Mouse (Mus musculus) neural tube, embryonic 15.5 days (tissue): ENCODE measurements around the gene Fhl2. TPM values are rescaled to one million over a fixed set of nuclear protein-coding genes. Genes with fewer than 3 reads are reported as not detected.
"Not testable (repeated sequence)": the region's sequence is repeated elsewhere in the genome, so short reads cannot be mapped to it uniquely, and the experiment has no call there.

ENCODE experiments used
- ATAC-seq: fragments of 200-750 bp; cut with Nextera tagmentation; 2 replicates; pipeline ENCODE4 v1.8.0; 2017; ENCODE audit warnings: mild to moderate bottlenecking, moderate TSS enrichment, moderate library complexity; ENCODE audit not compliant: low FRiP score
- H3K27ac ChIP-seq: fragments of 300-500 bp; sonication (generic); replicated peaks from 2 replicates; pipeline ENCODE4 v1.5.1; 2015; ENCODE audit warnings: mild to moderate bottlenecking, inconsistent platforms
- H3K27me3 ChIP-seq: fragments of 300-500 bp; sonication (generic); replicated peaks from 2 replicates; pipeline ENCODE4 v1.6.1; 2015; ENCODE audit warnings: inconsistent platforms
- H3K36me3 ChIP-seq: fragments of 300-500 bp; sonication (generic); 2 replicates; pipeline ENCODE4 v1.6.1; 2015; ENCODE audit warnings: inconsistent platforms
- H3K4me1 ChIP-seq: fragments of 300-500 bp; sonication (generic); 2 replicates; pipeline ENCODE4 v1.6.1; 2015; ENCODE audit warnings: inconsistent platforms
- H3K4me2 ChIP-seq: fragments of 300-500 bp; sonication (generic); 2 replicates; pipeline ENCODE4 v1.6.1; 2015; ENCODE audit warnings: inconsistent platforms, mild to moderate bottlenecking, moderate library complexity
- H3K4me3 ChIP-seq: fragments of 300-500 bp; sonication (generic); replicated peaks from 2 replicates; pipeline ENCODE4 v1.5.1; 2015; ENCODE audit warnings: mild to moderate bottlenecking, inconsistent platforms
- H3K9ac ChIP-seq: fragments of 300-500 bp; sonication (generic); replicated peaks from 2 replicates; pipeline ENCODE4 v1.6.1; 2015; ENCODE audit warnings: mild to moderate bottlenecking, inconsistent platforms
- H3K9me3 ChIP-seq: fragments of 300-500 bp; sonication (generic); replicated peaks from 2 replicates; pipeline ENCODE4 v1.6.1; 2016; ENCODE audit warnings: inconsistent platforms
- WGBS: fragments of 180-500 bp; shearing (Covaris S2); methylation state at CpG from one replicate; pipeline ENCODE4 v1.1.7; 2015; ENCODE audit warnings: mixed read lengths; 5-methylcytosine and 5-hydroxymethylcytosine counted together
- polyA plus RNA-seq: library from polyadenylated mRNA; unstranded; fragments of >200 nt; fragmentation: Nextera tagmentation; extraction: Ambion mirVana; gene quantifications from 2 replicates; pipeline ENCODE4 v1.2.1, GENCODE M21; 2015

Fhl2 gene
- polyA plus RNA-seq, 1 experiment from 2014 or later: 31.4 TPM

DNA sequence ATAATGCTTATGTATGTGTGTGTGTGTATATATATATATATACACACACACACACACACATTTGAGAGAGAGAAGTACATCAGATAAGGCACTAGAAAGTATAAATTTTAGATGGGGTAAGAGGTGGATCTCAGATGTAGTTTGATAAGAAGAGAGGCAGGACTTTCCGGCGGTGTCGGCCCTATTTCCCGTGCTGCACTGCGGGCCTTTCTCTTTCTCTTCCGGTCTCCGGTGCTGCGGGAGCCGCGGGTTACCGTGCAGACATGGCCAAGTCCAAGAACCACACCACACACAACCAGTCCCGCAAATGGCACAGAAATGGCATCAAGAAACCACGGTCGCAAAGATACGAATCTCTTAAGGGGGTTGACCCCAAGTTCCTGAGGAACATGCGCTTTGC, 7.9 kb downstream of the Fhl2 start:
- H3K4me2 ChIP-seq, H3K27me3 ChIP-seq, H3K9me3 ChIP-seq, H3K27ac ChIP-seq, ATAC-seq, H3K4me3 ChIP-seq, H3K4me1 ChIP-seq, H3K9ac ChIP-seq, H3K36me3 ChIP-seq: not testable (repeated sequence)
- WGBS: 97% methylated on average over 11 of the region's 16 CpGs

DNA sequence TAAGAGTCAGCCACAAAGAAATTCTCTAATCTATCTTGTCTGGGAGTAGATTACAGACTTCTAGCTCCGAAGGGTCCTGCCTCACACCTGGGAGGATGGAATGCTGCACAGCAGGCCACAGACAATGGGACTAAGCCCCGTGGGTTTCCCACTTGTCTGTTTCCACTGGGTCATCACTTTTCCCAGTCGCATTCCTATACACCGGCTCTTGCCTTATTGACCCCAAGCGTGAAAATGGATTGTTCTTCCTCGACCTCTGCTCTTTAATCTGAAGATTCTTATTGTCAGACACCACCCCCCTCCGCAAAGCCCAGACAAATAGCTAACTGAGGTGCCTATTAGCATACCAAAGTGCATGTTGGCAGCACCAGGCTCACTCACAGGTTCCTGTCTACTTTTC, 10.4 kb downstream of the Fhl2 start:
- H3K9me3 ChIP-seq: no peaks in the 10 kb centered on the region
- H3K4me1 ChIP-seq: no peaks in the 10 kb centered on the region
- H3K36me3 ChIP-seq: no peaks in the 10 kb centered on the region
- WGBS: 12% methylated on average over 7 of the region's 7 CpGs
- H3K4me2 ChIP-seq: no peak overlapping the region
- no peak overlapping the region for H3K27ac ChIP-seq
- no peaks in the 10 kb centered on the region for H3K27me3 ChIP-seq
- no peak overlapping the region for H3K4me3 ChIP-seq
- no peak for ATAC-seq
- no peak overlapping the region for H3K9ac ChIP-seq

DNA sequence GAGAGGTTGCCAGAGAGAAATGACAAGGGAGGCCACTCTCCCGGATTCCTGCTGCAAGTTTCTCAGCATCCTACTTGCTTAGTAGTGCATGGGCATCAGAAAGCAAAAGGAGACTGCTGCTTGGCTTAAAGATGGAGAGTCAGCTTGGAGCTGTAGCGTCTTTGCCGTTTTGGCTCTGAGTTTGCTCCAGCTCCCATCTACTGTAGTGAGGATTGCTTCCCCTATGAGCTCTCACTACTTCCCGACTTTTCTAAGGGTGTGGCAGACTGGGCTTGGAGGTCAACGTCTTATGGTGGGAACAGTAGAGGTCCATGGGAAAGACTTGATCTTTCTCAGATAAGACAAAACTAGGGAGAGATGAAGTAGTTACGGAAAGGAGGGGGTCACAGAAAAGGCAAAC, 15.9 kb downstream of the Fhl2 start:
- no peaks in the 10 kb centered on the region for H3K36me3 ChIP-seq
- 85% methylated on average over 6 of the region's 6 CpGs for WGBS
- H3K4me2 ChIP-seq: no peak overlapping the region
- no peaks in the 10 kb centered on the region for H3K4me1 ChIP-seq
- no peak overlapping the region for H3K9ac ChIP-seq
- no peak for ATAC-seq
- H3K27ac ChIP-seq: no peak overlapping the region
- no peaks in the 10 kb centered on the region for H3K27me3 ChIP-seq
- no peaks in the 10 kb centered on the region for H3K9me3 ChIP-seq
- no peak overlapping the region for H3K4me3 ChIP-seq

DNA sequence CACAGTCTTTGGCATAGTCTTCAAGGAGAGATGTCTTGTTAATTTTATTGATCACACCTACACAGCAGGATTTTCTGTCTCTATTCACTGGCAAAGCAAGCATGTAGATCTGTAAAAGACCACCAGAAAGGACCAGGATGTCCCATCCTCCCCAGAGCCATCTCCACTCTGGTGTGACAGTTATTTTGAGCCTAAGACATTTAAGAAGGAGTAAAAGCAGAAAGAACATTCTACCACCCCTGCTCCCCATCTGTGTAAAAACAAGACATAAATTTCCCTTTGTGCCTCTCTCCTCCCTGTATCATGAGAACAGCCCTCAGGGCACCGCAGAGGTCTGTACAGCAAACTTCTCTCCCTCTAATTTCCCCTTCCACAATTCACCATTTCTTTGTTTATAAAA, 18.0 kb downstream of the Fhl2 start:
- H3K9ac ChIP-seq: no peak overlapping the region
- H3K4me3 ChIP-seq: no peak overlapping the region
- H3K27me3 ChIP-seq: no peaks in the 10 kb centered on the region
- no peaks in the 10 kb centered on the region for H3K4me1 ChIP-seq
- ATAC-seq: no peak
- H3K9me3 ChIP-seq: no peaks in the 10 kb centered on the region
- WGBS: 59% methylated on average over 1 of the region's 1 CpGs
- no peak overlapping the region for H3K4me2 ChIP-seq
- H3K27ac ChIP-seq: no peak overlapping the region
- H3K36me3 ChIP-seq: no peaks in the 10 kb centered on the region

DNA sequence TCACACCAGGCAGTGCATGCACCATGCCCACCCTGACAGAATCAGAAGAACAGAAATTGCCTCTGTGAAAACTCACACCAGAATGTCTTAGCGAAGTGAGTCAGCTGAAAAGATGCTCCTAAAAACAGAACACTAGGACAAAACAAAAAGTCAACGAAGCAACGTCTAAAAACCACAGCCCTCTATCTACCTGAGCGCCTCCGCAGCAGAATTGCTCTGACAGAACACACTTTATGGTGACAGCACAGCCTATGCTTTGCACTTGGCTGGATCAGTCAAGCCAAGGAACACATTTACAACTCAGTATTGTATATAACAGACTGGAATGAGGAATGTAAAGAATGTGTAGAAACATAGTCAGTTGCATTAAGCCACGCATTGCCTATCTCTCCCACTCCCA, 18.4 kb downstream of the Fhl2 start:
- 78% methylated on average over 6 of the region's 6 CpGs for WGBS
- ATAC-seq: no peak
- Histone ChIP-seq H3K9ac (no peak overlapping the region), H3K4me1 (no peaks in the 10 kb centered on the region), H3K27ac (no peak overlapping the region), H3K9me3 (no peaks in the 10 kb centered on the region), H3K36me3 (no peaks in the 10 kb centered on the region), H3K27me3 (no peaks in the 10 kb centered on the region), H3K4me2 (no peak overlapping the region), H3K4me3 (no peak overlapping the region)

DNA sequence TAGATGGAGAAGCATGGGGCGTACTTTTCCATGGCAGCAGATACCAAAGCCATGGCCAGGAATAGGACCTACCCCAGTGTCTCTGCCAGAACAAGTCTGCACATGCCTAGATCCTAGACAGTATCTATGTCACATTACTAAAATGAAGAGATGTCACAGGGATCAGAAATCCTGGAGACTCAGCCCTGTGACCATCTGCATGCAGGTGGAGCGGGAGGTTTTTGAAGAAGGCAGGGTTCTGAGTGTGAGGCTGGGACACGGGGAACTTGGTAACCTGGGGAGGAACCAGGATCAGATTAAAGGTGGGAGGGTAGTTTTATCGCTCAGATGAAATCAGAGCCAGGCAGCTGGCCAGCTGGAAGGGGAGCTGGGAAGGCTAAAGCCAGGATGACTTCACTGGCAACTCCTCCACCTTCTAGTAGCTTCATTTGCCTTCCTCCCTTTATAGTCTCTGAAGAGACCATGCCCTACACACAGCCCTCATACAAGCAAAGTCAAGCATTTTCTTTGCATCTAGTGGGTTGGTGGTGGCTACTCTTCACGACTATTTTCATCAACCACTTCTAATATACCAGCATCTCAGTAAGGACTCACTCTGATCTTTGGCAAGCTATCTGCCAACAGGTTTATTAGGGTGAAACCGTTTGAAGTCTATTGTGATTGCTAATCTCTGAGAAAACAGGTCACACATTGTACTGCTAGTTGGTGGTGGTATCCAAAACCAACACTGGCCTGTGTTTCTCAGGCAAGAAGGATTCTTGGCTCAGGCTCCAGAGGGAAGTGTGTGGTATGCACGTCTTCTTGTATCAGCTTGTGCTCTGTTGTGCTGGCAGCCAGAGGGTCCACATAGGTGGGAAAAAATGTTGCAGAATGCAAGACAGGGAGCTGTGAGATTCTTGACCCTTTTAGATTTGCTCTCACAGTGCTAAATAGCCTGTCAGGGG, 23.2 kb downstream of the Fhl2 start:
- no peak for ATAC-seq
- Histone ChIP-seq H3K4me2 (no peak overlapping the region), H3K4me3 (no peak overlapping the region), H3K9ac (no peak overlapping the region), H3K9me3 (no peaks in the 10 kb centered on the region), H3K4me1 (no peaks in the 10 kb centered on the region), H3K36me3 (no peaks in the 10 kb centered on the region), H3K27ac (no peak overlapping the region), H3K27me3 (no peaks in the 10 kb centered on the region)
- 80% methylated on average over 7 of the region's 7 CpGs for WGBS

DNA sequence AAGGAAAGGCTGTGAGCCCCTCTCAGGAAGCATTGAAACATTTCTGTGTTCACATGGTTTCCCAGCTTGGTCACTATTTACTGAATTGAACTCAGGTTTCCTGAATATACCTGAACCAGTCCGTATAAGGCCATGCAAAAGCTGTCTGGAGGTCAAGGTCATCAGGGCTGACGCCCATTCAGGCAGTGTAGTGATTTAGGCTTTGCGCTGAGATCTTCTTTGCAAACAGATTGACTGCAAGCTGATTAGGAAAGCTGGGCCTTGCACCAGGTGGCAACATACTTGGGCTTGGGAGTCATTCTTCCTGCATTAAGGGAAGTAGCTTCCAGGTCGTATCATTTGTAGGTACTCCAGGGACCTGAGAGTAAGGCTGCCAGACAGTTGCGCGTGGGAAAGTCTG, 25.0 kb downstream of the Fhl2 start:
- H3K4me1 ChIP-seq: no peaks in the 10 kb centered on the region
- no peaks in the 10 kb centered on the region for H3K27me3 ChIP-seq
- H3K9me3 ChIP-seq: no peaks in the 10 kb centered on the region
- 86% methylated on average over 6 of the region's 6 CpGs for WGBS
- H3K9ac ChIP-seq: no peak overlapping the region
- no peaks in the 10 kb centered on the region for H3K36me3 ChIP-seq
- no peak for ATAC-seq
- no peak overlapping the region for H3K27ac ChIP-seq
- no peak overlapping the region for H3K4me3 ChIP-seq
- no peak overlapping the region for H3K4me2 ChIP-seq

DNA sequence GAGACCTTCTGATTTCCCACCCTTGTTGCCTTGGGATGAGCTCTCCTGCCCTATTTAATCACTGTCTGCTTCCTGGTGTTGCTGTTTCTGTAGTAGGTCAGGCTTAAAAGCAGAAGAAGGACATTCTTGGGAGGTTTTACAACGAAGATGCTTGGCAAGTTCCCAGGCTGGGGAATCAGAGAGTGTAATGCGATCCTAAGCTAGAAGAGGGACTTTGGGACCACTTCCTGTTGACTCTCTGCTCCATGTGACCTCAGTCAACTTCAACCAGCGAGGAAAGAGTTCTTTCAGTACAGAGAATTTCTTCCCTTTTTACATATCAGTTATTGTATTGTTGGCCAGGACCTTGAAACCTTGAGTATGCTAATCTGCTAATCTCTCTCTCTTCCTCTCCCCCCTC, 25.7 kb downstream of the Fhl2 start:
- no peak for ATAC-seq
- no peak overlapping the region for H3K4me2 ChIP-seq
- H3K9ac ChIP-seq: no peak overlapping the region
- H3K4me3 ChIP-seq: no peak overlapping the region
- H3K27ac ChIP-seq: no peak overlapping the region
- H3K4me1 ChIP-seq: no peaks in the 10 kb centered on the region
- H3K27me3 ChIP-seq: no peaks in the 10 kb centered on the region
- H3K36me3 ChIP-seq: no peaks in the 10 kb centered on the region
- WGBS: 40% methylated on average over 3 of the region's 3 CpGs
- no peaks in the 10 kb centered on the region for H3K9me3 ChIP-seq

DNA sequence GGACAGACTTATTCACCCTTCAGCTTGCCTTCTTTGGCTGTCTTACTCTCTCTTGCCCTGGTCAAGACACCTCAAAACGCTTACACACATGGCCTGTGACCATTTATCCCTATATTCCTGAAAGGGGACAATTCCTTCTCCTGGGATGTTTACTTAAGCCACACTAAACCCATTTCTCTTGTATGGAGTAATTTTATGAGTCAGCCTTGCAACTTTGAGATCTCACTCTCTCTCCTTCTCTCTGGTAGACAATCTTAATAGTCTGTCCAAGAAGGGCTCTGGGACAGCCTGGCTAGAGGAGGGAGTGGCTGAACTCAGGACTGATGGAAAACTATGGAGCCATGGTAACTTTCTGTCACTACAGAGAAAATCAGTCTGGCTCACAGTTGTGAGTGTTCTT, 27.1 kb downstream of the Fhl2 start:
- H3K27me3 ChIP-seq: no peaks in the 10 kb centered on the region
- no peaks in the 10 kb centered on the region for H3K4me1 ChIP-seq
- ATAC-seq: no peak
- H3K4me3 ChIP-seq: no peak overlapping the region
- no peaks in the 10 kb centered on the region for H3K9me3 ChIP-seq
- no peaks in the 10 kb centered on the region for H3K36me3 ChIP-seq
- no peak overlapping the region for H3K27ac ChIP-seq
- no peak overlapping the region for H3K9ac ChIP-seq
- 86% methylated on average over 1 of the region's 1 CpGs for WGBS
- no peak overlapping the region for H3K4me2 ChIP-seq

DNA sequence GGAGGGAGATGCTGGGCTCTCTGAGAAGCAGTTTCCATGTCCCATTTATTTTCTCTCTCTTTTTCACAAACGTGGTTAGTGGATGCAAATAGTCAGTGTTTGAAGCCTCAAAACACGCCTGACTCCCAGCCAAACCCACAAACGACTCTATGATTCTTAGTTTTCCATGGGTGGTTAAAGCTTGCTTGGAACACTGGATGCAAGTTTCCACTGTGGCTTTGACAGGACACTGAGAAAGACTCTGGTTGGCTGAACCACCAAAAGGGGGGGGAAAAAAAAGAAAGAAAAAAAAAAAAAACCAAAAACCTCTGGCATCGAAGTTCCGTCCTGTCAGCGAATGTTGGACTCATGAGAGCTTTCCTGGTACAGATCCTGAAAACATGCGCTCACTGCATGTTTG, 27.6 kb downstream of the Fhl2 start:
- H3K4me1 ChIP-seq: no peaks in the 10 kb centered on the region
- H3K36me3 ChIP-seq: no peaks in the 10 kb centered on the region
- H3K4me2 ChIP-seq: no peak overlapping the region
- no peak overlapping the region for H3K9ac ChIP-seq
- H3K27me3 ChIP-seq: no peaks in the 10 kb centered on the region
- no peak for ATAC-seq
- H3K9me3 ChIP-seq: no peaks in the 10 kb centered on the region
- no peak overlapping the region for H3K27ac ChIP-seq
- H3K4me3 ChIP-seq: no peak overlapping the region
- 87% methylated on average over 7 of the region's 7 CpGs for WGBS

DNA sequence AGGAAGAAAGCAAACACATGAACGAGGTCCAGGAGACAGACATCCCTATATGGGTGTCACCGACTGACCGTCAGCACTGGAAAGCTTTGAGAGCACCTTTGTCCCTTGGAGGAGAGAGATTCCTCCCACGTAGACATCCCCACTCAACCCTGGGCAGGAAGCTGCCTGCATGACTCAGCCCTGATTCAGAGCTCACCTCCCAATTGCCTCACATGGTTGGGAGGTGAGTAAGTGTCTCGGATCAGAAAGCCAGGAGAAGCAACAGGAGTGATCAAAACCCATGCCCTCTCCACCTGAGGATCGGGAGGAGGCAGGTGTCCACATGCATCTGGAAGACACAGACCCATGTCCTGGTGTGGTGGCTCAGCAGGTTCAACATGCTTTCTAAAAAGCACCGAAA, 28.2 kb downstream of the Fhl2 start:
- no peaks in the 10 kb centered on the region for H3K27me3 ChIP-seq
- H3K9me3 ChIP-seq: no peaks in the 10 kb centered on the region
- no peak for ATAC-seq
- no peak overlapping the region for H3K27ac ChIP-seq
- no peak overlapping the region for H3K4me2 ChIP-seq
- H3K4me1 ChIP-seq: peaks cover 5% of the 10 kb centered on the region
- H3K36me3 ChIP-seq: no peaks in the 10 kb centered on the region
- WGBS: 88% methylated on average over 7 of the region's 7 CpGs
- H3K9ac ChIP-seq: no peak overlapping the region
- H3K4me3 ChIP-seq: no peak overlapping the region

DNA sequence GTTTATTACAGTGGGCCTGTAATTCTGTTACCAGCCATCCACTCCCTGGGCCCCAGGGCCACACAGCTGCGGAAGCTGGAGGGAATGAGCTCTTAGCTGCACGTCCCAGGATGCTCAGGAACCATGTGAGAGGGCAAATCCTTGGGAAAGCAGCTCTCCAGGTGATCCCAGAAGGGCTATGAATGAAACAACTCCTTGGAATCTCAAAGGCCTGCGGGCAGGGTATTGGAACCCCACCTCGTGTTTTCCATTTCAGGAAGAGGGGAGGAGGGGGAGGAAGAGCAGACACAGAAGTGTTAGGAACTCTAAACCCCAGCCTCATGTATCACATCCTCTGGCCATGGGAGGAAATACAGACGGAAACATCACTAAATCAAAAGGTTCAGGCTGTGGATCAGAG, 28.8 kb downstream of the Fhl2 start:
- 42% methylated on average over 5 of the region's 5 CpGs for WGBS
- H3K4me3 ChIP-seq: no peak overlapping the region
- no peaks in the 10 kb centered on the region for H3K27me3 ChIP-seq
- H3K4me1 ChIP-seq: peaks cover 8% of the 10 kb centered on the region
- no peak overlapping the region for H3K4me2 ChIP-seq
- no peaks in the 10 kb centered on the region for H3K9me3 ChIP-seq
- no peak overlapping the region for H3K9ac ChIP-seq
- no peak for ATAC-seq
- H3K36me3 ChIP-seq: no peaks in the 10 kb centered on the region
- H3K27ac ChIP-seq: no peak overlapping the region
